Mouse (Mus musculus): ENCODE data around the gene B3gntl1.

GRCm38 (mm10) chr11:121650668-121651067, 22.3 kb downstream of the B3gntl1 start:
- TF ChIP-seq TAL1 (IDR thresholded peaks at IDR 0.05; ENCODE audit: low read length) (no peak), GATA1 (IDR thresholded peaks at IDR 0.05; ENCODE audit: low read length) (no peak)

Data from erythroblast, embryonic 14.5 days (primary cell).